Mouse (Mus musculus) midbrain, embryonic 14.5 days (tissue): Measurements from ENCODE around the gene Nle1. TPM values are rescaled to one million over a fixed set of nuclear protein-coding genes. Genes with fewer than 3 reads are reported as not detected.
A peak's percentile ranks its signal among the peaks of the same experiment; 100 is the strongest.

ENCODE experiments used
- ATAC-seq: fragments of 200-750 bp; cut with Nextera tagmentation; 2 replicates; pipeline ENCODE4 v1.8.0; 2017; ENCODE audit warnings: moderate number of reproducible peaks, moderate library complexity; ENCODE audit not compliant: low FRiP score, low TSS enrichment
- DNase-seq: peaks from one replicate; pipeline ENCODE4 v3.0.0-alpha.2; 2015
- H3K27ac ChIP-seq: fragments of 300-500 bp; sonication (generic); replicated peaks from 2 replicates; pipeline ENCODE4 v1.5.1; 2014; ENCODE audit warnings: mild to moderate bottlenecking, low read depth, low read length, moderate library complexity
- H3K27me3 ChIP-seq: fragments of 300-500 bp; sonication (generic); 2 replicates; pipeline ENCODE4 v1.6.1; 2014; ENCODE audit warnings: low read length, control low read depth, mixed read lengths; ENCODE audit not compliant: control insufficient read depth, insufficient read depth
- H3K36me3 ChIP-seq: fragments of 300-500 bp; sonication (generic); 2 replicates; pipeline ENCODE4 v1.6.1; 2014; ENCODE audit warnings: low read length, control low read depth; ENCODE audit not compliant: control insufficient read depth, insufficient read depth
- H3K4me1 ChIP-seq: fragments of 300-500 bp; sonication (generic); 2 replicates; pipeline ENCODE4 v1.6.1; 2014; ENCODE audit warnings: mild to moderate bottlenecking, antibody characterized with exemption, low read length, control low read depth; ENCODE audit not compliant: control insufficient read depth, insufficient read depth
- H3K4me2 ChIP-seq: fragments of 300-500 bp; sonication (generic); 2 replicates; pipeline ENCODE4 v1.6.1; 2014; ENCODE audit warnings: mild to moderate bottlenecking, low read length, moderate library complexity
- H3K4me3 ChIP-seq: fragments of 300-500 bp; sonication (generic); replicated peaks from 2 replicates; pipeline ENCODE4 v1.5.1; 2014; ENCODE audit warnings: low read depth, low read length
- H3K9ac ChIP-seq: fragments of 300-500 bp; sonication (generic); replicated peaks from 2 replicates; pipeline ENCODE4 v1.6.1; 2014; ENCODE audit warnings: mild to moderate bottlenecking, low read length, moderate library complexity
- H3K9me3 ChIP-seq: fragments of 300-500 bp; sonication (generic); 2 replicates; pipeline ENCODE4 v1.6.1; 2016; ENCODE audit warnings: low read length, control low read depth, mixed read lengths; ENCODE audit not compliant: control insufficient read depth
- WGBS: fragments of 180-500 bp; shearing (Covaris S2); extraction: QIAGEN DNeasy Blood & Tissue Kit; methylation state at CpG from one replicate; pipeline ENCODE4 v1.1.7; 2014; 5-methylcytosine and 5-hydroxymethylcytosine counted together
- polyA plus RNA-seq: library from polyadenylated mRNA; unstranded; fragments of >200 nt; fragmentation: Nextera tagmentation; extraction: Ambion mirVana; gene quantifications from 2 replicates; pipeline ENCODE4 v1.2.1, GENCODE M21; 2014

Nle1 gene
- polyA plus RNA-seq, 1 experiment from 2014 or later, result 28.0 TPM

GRCm38 (mm10) chr11:82869506-82870172 is 38.6 kb downstream of the Nle1 start:
- 78% methylated on average over 9 of the region's 9 CpGs for WGBS

GRCm38 (mm10) chr11:82867956-82868355 is 40.3 kb downstream of the Nle1 start:
- Histone ChIP-seq H3K27me3 (no peaks in the 10 kb centered on the region), H3K27ac (no peak overlapping the region), H3K9me3 (no peaks in the 10 kb centered on the region), H3K36me3 (no peaks in the 10 kb centered on the region), H3K4me1 (no peaks in the 10 kb centered on the region; the same call in 1 of the 2 replicates), H3K4me3 (no peak overlapping the region), H3K9ac (no peak overlapping the region), H3K4me2 (no peak overlapping the region)
- DNase-seq, result no peak
- ATAC-seq, result no peak
- 75% methylated on average over 5 of the region's 5 CpGs for WGBS

More at GRCm38 (mm10) chr11:82869506-82870172, 38.6 kb downstream of the Nle1 start:
- no peak overlapping the region for H3K9ac ChIP-seq
- H3K9me3 ChIP-seq, result no peaks in the 10 kb centered on the region
- H3K4me3 ChIP-seq, result no peak overlapping the region
- H3K36me3 ChIP-seq, result no peaks in the 10 kb centered on the region
- no peak overlapping the region for H3K27ac ChIP-seq
- H3K4me2 ChIP-seq, result peak overlapping the region; percentile 83; the same call in 1 of the 2 replicates
- no peaks in the 10 kb centered on the region for H3K27me3 ChIP-seq
- DNase-seq (no peak), ATAC-seq (no peak)
- H3K4me1 ChIP-seq, result no peaks in the 10 kb centered on the region

- H3K4me3 ChIP-seq, result no peak overlapping the region
- H3K9me3 ChIP-seq, result no peaks in the 10 kb centered on the region
- no peak for DNase-seq
- H3K36me3 ChIP-seq, result no peaks in the 10 kb centered on the region
- H3K27ac ChIP-seq, result no peak overlapping the region
- no peaks in the 10 kb centered on the region for H3K27me3 ChIP-seq
- WGBS, result 28% methylated on average over 7 of the region's 7 CpGs
- H3K9ac ChIP-seq, result no peak overlapping the region
- no peak overlapping the region for H3K4me2 ChIP-seq
- ATAC-seq, result no peak
- H3K4me1 ChIP-seq, result no peaks in the 10 kb centered on the region; the same call in 1 of the 2 replicates
Measured at GRCm38 (mm10) chr11:82866850-82867564, 41.2 kb downstream of the Nle1 start.

GRCm38 (mm10) chr11:82865957-82866356 is 42.3 kb downstream of the Nle1 start:
- H3K4me1 ChIP-seq, result no peaks in the 10 kb centered on the region; the same call in 1 of the 2 replicates
- no peaks in the 10 kb centered on the region for H3K36me3 ChIP-seq
- H3K4me2 ChIP-seq, result no peak overlapping the region
- no peak overlapping the region for H3K4me3 ChIP-seq
- H3K27ac ChIP-seq, result no peak overlapping the region
- H3K9me3 ChIP-seq, result no peaks in the 10 kb centered on the region
- no peak for ATAC-seq
- H3K27me3 ChIP-seq, result no peaks in the 10 kb centered on the region
- 81% methylated on average over 10 of the region's 10 CpGs for WGBS
- no peak for DNase-seq
- H3K9ac ChIP-seq, result no peak overlapping the region

- no peak overlapping the region for H3K4me3 ChIP-seq
- ATAC-seq (no peak), DNase-seq (peak; percentile 44)
- no peaks in the 10 kb centered on the region for H3K36me3 ChIP-seq
- H3K27ac ChIP-seq, result peak overlapping the region; percentile 55; the same call in 1 of the 2 replicates
- 33% methylated on average over 4 of the region's 4 CpGs for WGBS
- H3K27me3 ChIP-seq, result no peaks in the 10 kb centered on the region
- no peak overlapping the region for H3K4me2 ChIP-seq
- no peak overlapping the region for H3K9ac ChIP-seq
- no peaks in the 10 kb centered on the region for H3K9me3 ChIP-seq
- H3K4me1 ChIP-seq, result no peaks in the 10 kb centered on the region; the same call in 1 of the 2 replicates
Measured at GRCm38 (mm10) chr11:82863488-82863931, 44.7 kb downstream of the Nle1 start.

GRCm38 (mm10) chr11:82863059-82863458 is 45.2 kb downstream of the Nle1 start:
- 31% methylated on average over 2 of the region's 2 CpGs for WGBS
- no peak for ATAC-seq

GRCm38 (mm10) chr11:82862638-82863037 is 45.6 kb downstream of the Nle1 start:
- no peak for ATAC-seq
- Histone ChIP-seq H3K36me3 (no peaks in the 10 kb centered on the region), H3K27me3 (no peaks in the 10 kb centered on the region), H3K4me3 (no peak overlapping the region), H3K4me1 (no peaks in the 10 kb centered on the region; the same call in 1 of the 2 replicates), H3K9me3 (no peaks in the 10 kb centered on the region), H3K27ac (no peak overlapping the region), H3K4me2 (no peak overlapping the region), H3K9ac (no peak overlapping the region)
- WGBS, result 57% methylated on average over 9 of the region's 9 CpGs
- peak; percentile 36 for DNase-seq

More at GRCm38 (mm10) chr11:82863059-82863458, 45.2 kb downstream of the Nle1 start:
- DNase-seq, result peak; percentile 41
- H3K9me3 ChIP-seq, result no peaks in the 10 kb centered on the region
- no peaks in the 10 kb centered on the region for H3K27me3 ChIP-seq
- H3K4me3 ChIP-seq, result no peak overlapping the region
- H3K4me2 ChIP-seq, result no peak overlapping the region
- H3K4me1 ChIP-seq, result no peaks in the 10 kb centered on the region; the same call in 1 of the 2 replicates
- no peaks in the 10 kb centered on the region for H3K36me3 ChIP-seq
- peak overlapping the region; percentile 55; the same call in 1 of the 2 replicates for H3K27ac ChIP-seq
- no peak overlapping the region for H3K9ac ChIP-seq

- Histone ChIP-seq H3K27me3 (no peaks in the 10 kb centered on the region), H3K9me3 (no peaks in the 10 kb centered on the region), H3K9ac (no peak overlapping the region), H3K4me2 (no peak overlapping the region), H3K4me1 (no peaks in the 10 kb centered on the region; the same call in 1 of the 2 replicates), H3K27ac (no peak overlapping the region), H3K4me3 (no peak overlapping the region), H3K36me3 (no peaks in the 10 kb centered on the region)
- WGBS, result 75% methylated on average over 8 of the region's 8 CpGs
- no peak for ATAC-seq
- DNase-seq, result no peak
Measured at GRCm38 (mm10) chr11:82861558-82861957, 46.7 kb downstream of the Nle1 start.
